8 mouse cellular contexts compared by ENCODE assay signal in the genomic region with DNA sequence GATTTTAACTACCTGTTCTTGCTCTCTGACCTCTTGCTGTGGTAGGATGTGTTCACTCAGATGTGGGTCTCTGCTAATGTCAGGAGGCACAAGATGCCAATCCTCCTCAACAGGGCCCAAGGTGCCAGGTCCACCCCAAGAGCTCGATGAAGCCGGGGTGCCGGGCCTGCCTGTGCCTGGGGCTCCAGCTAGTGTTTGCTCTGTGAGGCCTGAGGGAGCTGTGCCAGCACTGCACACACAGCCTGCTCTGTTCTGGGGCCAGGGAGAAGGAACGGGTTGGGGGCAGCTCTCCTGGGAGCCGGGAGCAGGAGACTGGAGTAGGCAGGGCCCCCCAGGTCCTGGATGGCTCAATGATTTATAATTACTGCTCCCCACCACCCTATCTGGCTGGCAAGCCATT. TPM values are rescaled to one million over a fixed set of nuclear protein-coding genes. Genes with fewer than 3 reads are reported as not detected.
DNase-seq lines count a peak whose midpoint lies in the region; ATAC-seq lines count a peak whose summit lies in the region.

No protein-coding gene starts in this region.

- peaks cover 25 to 28% of the 10 kb centered on the region in 2 experiments for H3K4me1 ChIP-seq in heart, embryonic 14.5 days (ENCODE audit: control insufficient read depth in 2 of 2, insufficient read depth in 2 of 2, low read length in 2 of 2)
- peaks cover 16% of the 10 kb centered on the region for H3K4me1 ChIP-seq in embryonic facial prominence, embryonic 14.5 days (ENCODE audit: control insufficient read depth, insufficient read depth, low read length)
- H3K4me1 ChIP-seq in limb, embryonic 11.5 days (ENCODE audit: control insufficient read depth, insufficient read depth, low read length) = peaks cover 27% of the 10 kb centered on the region

- peaks cover 26% of the 10 kb centered on the region for H3K36me3 ChIP-seq in heart, embryonic 14.5 days (ENCODE audit: control insufficient read depth, insufficient read depth, low read length)
- peaks cover 19% of the 10 kb centered on the region for H3K36me3 ChIP-seq in embryonic facial prominence, embryonic 14.5 days (ENCODE audit: control insufficient read depth, insufficient read depth, low read length)
- peaks cover 4% of the 10 kb centered on the region; the same call in 1 of the 2 replicates for H3K36me3 ChIP-seq in limb, embryonic 11.5 days (ENCODE audit: control insufficient read depth, insufficient read depth, low read length)

- peak overlapping the region; percentile 75 for H3K4me2 ChIP-seq in heart, embryonic 14.5 days (ENCODE audit: low read length)
- H3K4me2 ChIP-seq in embryonic facial prominence, embryonic 14.5 days (ENCODE audit: low read depth, low read length) = peak overlapping the region; percentile 94
- H3K4me2 ChIP-seq in limb, embryonic 11.5 days (ENCODE audit: low read depth, severe bottlenecking) = peak overlapping the region; percentile 95

- peaks cover 10% of the 10 kb centered on the region for H3K27me3 ChIP-seq in heart, embryonic 14.5 days (ENCODE audit: control insufficient read depth, insufficient read depth, low read length)
- H3K27me3 ChIP-seq in embryonic facial prominence, embryonic 14.5 days (replicated peaks; ENCODE audit: control insufficient read depth, insufficient read depth, low read length) = no peaks in the 10 kb centered on the region; the same call in 1 of the 2 replicates
- peaks cover 10% of the 10 kb centered on the region for H3K27me3 ChIP-seq in limb, embryonic 11.5 days (ENCODE audit: control insufficient read depth, insufficient read depth, low read length)

- no peak for ATAC-seq in heart, embryonic 14.5 days (ENCODE audit: insufficient number of reproducible peaks, insufficient read depth, low FRiP score, low read depth)
- ATAC-seq in embryonic facial prominence, embryonic 14.5 days (ENCODE audit: low read depth) = no peak
- ATAC-seq in limb, embryonic 11.5 days (ENCODE audit: insufficient number of reproducible peaks, low FRiP score, low TSS enrichment, low read depth) = no peak

- H3K4me3 ChIP-seq in heart, embryonic 14.5 days (ENCODE audit: control insufficient read depth in 1 of 2, insufficient read depth in 1 of 2, low read depth in 1 of 2, low read length in 2 of 2) = peak overlapping the region in 1 of 2 experiments; percentile 71; a peak in 3 of 4 replicates
- H3K4me3 ChIP-seq in embryonic facial prominence, embryonic 14.5 days (ENCODE audit: low read depth, low read length) = peak overlapping the region; percentile 69
- peak overlapping the region; percentile 67 for H3K4me3 ChIP-seq in limb, embryonic 11.5 days (ENCODE audit: low read depth, low read length)

- DNase-seq in heart, adult 18-20 months = no peak
- peak; percentile 60 for DNase-seq in NIH3T3 (ENCODE audit: low read depth)
- no peak for DNase-seq in embryonic facial prominence, embryonic 14.5 days (ENCODE audit: low spot score)
- no peak for DNase-seq in limb, embryonic 11.5 days (ENCODE audit: low spot score)
- DNase-seq in right cerebral cortex, postnatal 10 days (ENCODE audit: low spot score in 2 of 2) = peak; percentile 83 to 86
- DNase-seq in thymus, postnatal 14 days = no peak
- no peak for DNase-seq in retina, embryonic 14.5 days (ENCODE audit: low spot score)

- H3K9ac ChIP-seq in heart, embryonic 14.5 days (ENCODE audit: low read length) = peak overlapping the region; percentile 78
- peak overlapping the region; percentile 73 for H3K9ac ChIP-seq in embryonic facial prominence, embryonic 14.5 days (ENCODE audit: low read depth, low read length)
- H3K9ac ChIP-seq in limb, embryonic 11.5 days (ENCODE audit: low read length) = peak overlapping the region; percentile 72

- no peaks in the 10 kb centered on the region for H3K9me3 ChIP-seq in heart, embryonic 14.5 days (ENCODE audit: control insufficient read depth, low read length)
- H3K9me3 ChIP-seq in embryonic facial prominence, embryonic 14.5 days (ENCODE audit: control insufficient read depth, low read length) = no peaks in the 10 kb centered on the region
- no peaks in the 10 kb centered on the region for H3K9me3 ChIP-seq in limb, embryonic 11.5 days (ENCODE audit: control insufficient read depth, low read length)

- 74% methylated on average over 5 of the region's 5 CpGs for WGBS in heart, embryonic 14.5 days
- 27% methylated on average over 5 of the region's 5 CpGs for WGBS in embryonic facial prominence, embryonic 14.5 days
- WGBS in limb, embryonic 11.5 days = 79% methylated on average over 5 of the region's 5 CpGs

- peak overlapping the region in 1 of 2 experiments; percentile 70; a peak in 2 of 4 replicates for H3K27ac ChIP-seq in heart, embryonic 14.5 days (replicated peaks in 1 of 2; ENCODE audit: control insufficient read depth in 1 of 2, insufficient read depth in 1 of 2, low read depth in 2 of 2, low read length in 2 of 2)
- H3K27ac ChIP-seq in embryonic facial prominence, embryonic 14.5 days (replicated peaks; ENCODE audit: low read depth, low read length) = peak overlapping the region; percentile 78
- H3K27ac ChIP-seq in limb, embryonic 11.5 days (replicated peaks; ENCODE audit: low read depth, low read length) = 0 out of 2 replicates have a peak overlapping the region, but pooled peaks have one; percentile 69

RNA-seq across cellular contexts. Expression of a gene that starts 2.3 kb away (rescaled TPM):
- polyA plus RNA-seq in heart, embryonic 14.5 days (2014; fragmentation: Nextera tagmentation; extraction: Ambion mirVana) = 38.2 and 39.6 TPM in 2 replicates
- 100 to 1,000 TPM; 137 to 170 TPM for total RNA-seq in heart, adult 18-20 months (2021)
- polyA plus RNA-seq in embryonic facial prominence, embryonic 14.5 days (2014; fragmentation: Nextera tagmentation; extraction: Ambion mirVana) = 59.9 and 64.3 TPM in 2 replicates
- polyA plus RNA-seq in limb, embryonic 11.5 days (2014; fragmentation: Nextera tagmentation; extraction: Ambion mirVana) = 29.5 and 31.8 TPM in 2 replicates

RNA-seq across cellular contexts. Expression of a gene that starts 6.7 kb away (rescaled TPM):
- 59.2 and 65.8 TPM in 2 replicates for polyA plus RNA-seq in heart, embryonic 14.5 days (2014; fragmentation: Nextera tagmentation; extraction: Ambion mirVana)
- 10 to 100 TPM; 52.1 to 54.1 TPM for total RNA-seq in heart, adult 18-20 months (2021)
- polyA plus RNA-seq in embryonic facial prominence, embryonic 14.5 days (2014; fragmentation: Nextera tagmentation; extraction: Ambion mirVana) = 68.1 and 79.3 TPM in 2 replicates
- polyA plus RNA-seq in limb, embryonic 11.5 days (2014; fragmentation: Nextera tagmentation; extraction: Ambion mirVana) = 89.4 and 100 TPM in 2 replicates

RNA-seq across cellular contexts. Expression of a gene that starts 21.3 kb away (rescaled TPM):
- polyA plus RNA-seq in heart, embryonic 14.5 days (2014; fragmentation: Nextera tagmentation; extraction: Ambion mirVana) = 7.0 and 8.3 TPM in 2 replicates
- 1 to 10 TPM; 2.3 to 3.4 TPM for total RNA-seq in heart, adult 18-20 months (2021)
- 14.1 and 16.3 TPM in 2 replicates for polyA plus RNA-seq in embryonic facial prominence, embryonic 14.5 days (2014; fragmentation: Nextera tagmentation; extraction: Ambion mirVana)
- 16.3 and 18.5 TPM in 2 replicates for polyA plus RNA-seq in limb, embryonic 11.5 days (2014; fragmentation: Nextera tagmentation; extraction: Ambion mirVana)

RNA-seq across cellular contexts. Expression of a gene that starts 55.4 kb away (rescaled TPM):
- polyA plus RNA-seq in heart, embryonic 14.5 days (2014; fragmentation: Nextera tagmentation; extraction: Ambion mirVana) = 21.9 and 22.7 TPM in 2 replicates
- total RNA-seq in heart, adult 18-20 months (2021) = 10 to 100 TPM; 15.1 to 20.2 TPM
- polyA plus RNA-seq in embryonic facial prominence, embryonic 14.5 days (2014; fragmentation: Nextera tagmentation; extraction: Ambion mirVana) = 29.4 and 32.3 TPM in 2 replicates
- polyA plus RNA-seq in limb, embryonic 11.5 days (2014; fragmentation: Nextera tagmentation; extraction: Ambion mirVana) = 32.0 and 33.2 TPM in 2 replicates

RNA-seq across cellular contexts. Expression of a gene that starts 55.4 kb away (rescaled TPM):
- polyA plus RNA-seq in heart, embryonic 14.5 days (2014; fragmentation: Nextera tagmentation; extraction: Ambion mirVana) = 2.2 and 2.6 TPM in 2 replicates
- 10 to 100 TPM; 18.1 to 26.5 TPM for total RNA-seq in heart, adult 18-20 months (2021)
- 1.5 and 2.7 TPM in 2 replicates for polyA plus RNA-seq in embryonic facial prominence, embryonic 14.5 days (2014; fragmentation: Nextera tagmentation; extraction: Ambion mirVana)
- polyA plus RNA-seq in limb, embryonic 11.5 days (2014; fragmentation: Nextera tagmentation; extraction: Ambion mirVana) = 1.1 and 2.0 TPM in 2 replicates

Comparison
In these comparisons a context has a peak if more than half of its experiments do, and no peak if none do; other contexts are left out.
1. DNase-seq: peak in NIH3T3 (single experiment) and right cerebral cortex, postnatal 10 days (2 of 2); none in heart, adult 18-20 months (0 of 2), embryonic facial prominence, embryonic 14.5 days (single experiment), limb, embryonic 11.5 days (single experiment), thymus, postnatal 14 days (single experiment) and retina, embryonic 14.5 days (single experiment).
2. Peak in every context shown above with its lines, with median percentiles within 50 percentile points of each other: H3K4me2 ChIP-seq and H3K9ac ChIP-seq.